Mouse (Mus musculus) ES-E14 (cell line): ENCODE measurements around the gene Fbxl17.

Experiments
- CHD2 ChIP-seq: IDR thresholded peaks from 2 replicates; pipeline ENCODE4 v1.6.1; 2014; ENCODE audit warnings: mild to moderate bottlenecking, low read depth, low read length, inconsistent platforms
- HCFC1 ChIP-seq: IDR thresholded peaks from 2 replicates; pipeline ENCODE4 v1.6.1; 2012; ENCODE audit warnings: low read length, inconsistent platforms, borderline replicate concordance; ENCODE audit not compliant: insufficient read depth
- MAFK ChIP-seq: IDR thresholded peaks from 2 replicates; pipeline ENCODE4 v1.6.1; 2014; ENCODE audit warnings: mild to moderate bottlenecking, low read depth, low read length, inconsistent platforms; ENCODE audit not compliant: insufficient read depth
- ZNF384 ChIP-seq: IDR thresholded peaks from 2 replicates; pipeline ENCODE4 v1.6.1; 2012; ENCODE audit warnings: low read depth, low read length, inconsistent platforms

GRCm38 (mm10) chr17:63057740-63058388, 442.0 kb downstream of the Fbxl17 start:
- TF ChIP-seq HCFC1 (no peak), ZNF384 (no peak), CHD2 (no peak), MAFK (no peak)
